Mouse (Mus musculus): ENCODE results near the gene Filip1l. TPM values are rescaled to one million over a fixed set of nuclear protein-coding genes. Genes with fewer than 3 reads are reported as not detected.

Filip1l gene
- total RNA-seq, 4 experiments from 2014 or later: 2.5 to 3.6 (median 3.4) TPM

DNA sequence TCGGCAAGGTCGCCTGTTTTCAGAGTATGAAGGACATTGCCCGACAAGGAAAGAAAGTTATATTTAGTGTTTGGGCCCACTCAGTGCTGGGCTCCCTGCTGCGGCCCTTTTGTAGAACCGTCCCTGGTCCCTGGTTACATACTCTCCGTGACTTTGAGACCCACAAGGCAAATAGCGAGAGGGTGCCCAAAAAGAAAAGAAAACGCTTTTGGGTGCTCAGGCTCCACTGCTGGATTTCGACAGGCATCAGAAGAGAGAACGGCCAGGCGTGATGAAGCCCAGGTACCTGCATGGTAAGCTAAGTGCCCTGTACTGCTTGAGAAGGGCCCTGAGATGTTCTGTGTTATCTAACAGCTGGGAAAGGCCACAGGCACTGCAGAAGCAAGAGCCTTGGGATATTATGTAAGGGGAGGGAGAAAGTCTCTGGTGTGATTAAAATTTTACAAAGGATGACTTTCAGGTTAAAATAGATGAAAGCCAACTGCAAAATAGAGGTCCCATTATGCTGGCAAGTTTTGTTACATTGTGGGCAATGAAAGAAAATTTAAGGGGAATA is 351 bp downstream of the Filip1l start:
- DNase-seq (ENCODE audit: low spot score in 2 of 2): no peak

DNA sequence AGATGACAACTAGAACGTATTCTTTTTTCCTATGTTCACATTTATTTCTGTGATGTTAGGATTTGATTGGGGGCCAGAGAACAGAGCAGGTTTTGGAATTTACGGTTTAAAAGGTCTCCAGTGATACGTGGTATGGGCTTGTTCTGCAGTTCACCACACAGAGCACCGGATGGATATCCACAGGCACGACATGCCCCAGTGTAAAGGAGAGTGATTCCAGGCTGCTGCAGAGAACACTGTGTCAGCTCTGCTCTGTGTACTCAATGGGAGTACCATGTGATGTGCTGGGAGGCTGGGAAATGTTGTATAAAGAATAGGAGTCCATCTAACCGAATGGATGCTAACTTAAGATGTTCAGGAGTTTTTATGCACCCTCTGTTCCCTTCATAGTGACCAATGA is 1.0 kb downstream of the Filip1l start:
- no peak for DNase-seq (ENCODE audit: low spot score in 2 of 2)

DNA sequence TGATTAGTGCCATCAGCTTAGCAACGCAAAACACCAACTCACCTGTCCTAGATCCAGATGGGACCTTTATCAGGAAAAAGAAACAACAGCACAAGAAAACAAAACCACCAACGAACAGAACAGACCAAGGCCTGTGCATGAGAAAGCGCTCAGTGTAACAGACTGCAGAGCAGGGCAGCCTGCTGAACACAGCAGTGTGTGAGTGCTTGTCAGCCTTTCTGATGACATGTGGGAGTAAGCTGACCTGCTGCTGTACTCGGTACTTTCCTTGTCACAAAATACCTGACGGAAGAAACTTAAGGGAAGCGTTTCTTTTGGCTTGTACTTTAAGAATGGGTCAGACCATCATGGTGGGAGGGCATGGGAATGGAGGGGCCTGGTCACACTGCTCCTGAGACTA is 3.6 kb downstream of the Filip1l start:
- no peak for DNase-seq (ENCODE audit: low spot score in 2 of 2)

DNA sequence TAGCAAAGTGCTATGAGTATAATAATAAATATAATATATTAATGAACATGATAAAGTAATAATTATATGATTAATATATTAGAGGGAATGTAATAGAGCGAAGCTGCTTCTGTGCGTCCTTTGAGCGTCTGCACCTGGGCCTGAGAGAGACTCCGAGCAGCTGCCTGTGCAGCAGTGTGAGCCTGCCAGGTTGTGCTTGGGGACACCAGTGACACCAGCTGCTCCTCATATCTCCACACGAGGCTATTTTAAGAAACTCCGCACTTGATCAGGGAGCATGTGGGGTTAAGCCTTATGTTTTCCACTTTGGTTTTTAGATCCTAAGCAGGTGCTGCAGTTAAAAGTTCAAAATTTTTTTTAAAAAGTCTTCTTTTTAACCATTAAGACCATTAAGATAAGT is 4.1 kb downstream of the Filip1l start:
- no peak for DNase-seq (ENCODE audit: low spot score in 2 of 2)

DNA sequence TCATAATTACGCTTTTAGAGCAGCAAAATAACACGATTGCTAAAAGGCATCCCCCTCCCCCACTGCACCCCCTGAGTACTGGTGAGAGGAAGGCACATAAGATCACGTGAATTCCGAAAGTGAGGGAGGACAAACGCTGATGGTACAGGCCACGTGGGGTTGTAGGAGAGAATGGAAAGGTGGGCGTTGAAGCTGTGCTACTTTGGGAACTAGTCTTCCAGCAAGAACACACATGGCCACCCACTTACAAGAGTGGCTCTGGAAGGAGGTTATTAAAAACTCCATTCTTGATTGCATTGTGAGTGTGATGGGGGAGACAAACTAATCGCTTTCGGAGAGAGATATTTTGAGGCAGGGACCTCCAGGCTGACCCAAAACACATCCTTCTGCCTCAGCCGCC is 6.4 kb downstream of the Filip1l start:
- DNase-seq (ENCODE audit: low spot score in 2 of 2): peak; percentile 5 to 81

DNA sequence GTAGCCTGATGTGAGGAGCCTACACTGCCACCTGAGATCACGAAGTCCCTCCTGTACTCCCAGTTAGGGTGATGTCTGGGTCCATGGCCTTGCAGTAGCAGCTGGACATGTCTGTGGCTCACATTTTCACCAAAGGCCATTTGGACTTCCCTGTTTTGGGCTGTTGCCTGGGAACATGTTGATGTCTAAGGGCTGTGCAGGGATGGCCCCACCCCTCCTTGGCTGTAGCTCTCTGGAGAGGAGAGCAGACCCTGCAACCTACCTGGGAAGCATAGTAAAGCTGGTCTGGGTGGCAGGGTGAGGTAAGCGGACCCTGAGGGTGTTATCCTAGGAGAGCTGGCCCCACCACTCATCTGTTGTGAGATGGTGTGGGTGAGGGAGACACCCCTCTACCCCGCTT is 7.9 kb downstream of the Filip1l start:
- DNase-seq (ENCODE audit: low spot score in 2 of 2): no peak

DNA sequence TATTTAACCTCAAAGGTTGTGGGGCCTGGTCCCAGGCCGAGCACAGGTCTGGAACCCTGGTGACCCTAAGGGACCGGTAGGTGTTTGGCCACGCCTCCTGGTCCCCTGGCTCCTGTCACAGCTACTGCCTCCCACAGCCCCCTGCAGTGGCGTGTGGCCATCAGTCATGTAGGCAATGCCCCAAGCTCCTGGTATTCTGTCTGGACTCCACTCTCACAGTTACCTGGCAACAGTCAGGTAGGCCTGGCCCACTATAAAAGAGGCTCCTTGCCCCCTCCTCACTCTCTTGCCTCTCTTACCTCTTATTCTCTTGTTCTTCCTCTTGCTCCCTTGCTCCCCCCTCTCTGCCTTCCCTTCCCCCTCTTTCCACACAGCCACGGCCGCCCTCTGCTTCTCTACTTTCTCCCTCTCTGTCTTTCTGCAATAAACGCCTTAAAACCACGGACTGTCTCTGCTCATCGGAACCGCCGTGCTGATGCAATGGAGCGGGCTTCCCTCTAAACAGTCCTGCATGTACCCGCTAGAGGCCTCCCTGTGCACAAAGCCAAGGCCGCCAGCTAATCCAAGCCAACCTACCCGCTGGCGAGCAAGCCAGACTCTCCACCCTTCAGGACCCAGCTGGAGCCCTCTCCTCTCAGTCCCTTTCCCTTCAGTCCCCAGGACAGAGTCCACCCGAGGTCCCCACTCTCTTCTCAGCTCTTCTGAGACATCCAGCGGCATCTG is 9.9 kb downstream of the Filip1l start:
- DNase-seq (ENCODE audit: low spot score in 2 of 2): peak in 1 of 2 experiments; percentile 36

DNA sequence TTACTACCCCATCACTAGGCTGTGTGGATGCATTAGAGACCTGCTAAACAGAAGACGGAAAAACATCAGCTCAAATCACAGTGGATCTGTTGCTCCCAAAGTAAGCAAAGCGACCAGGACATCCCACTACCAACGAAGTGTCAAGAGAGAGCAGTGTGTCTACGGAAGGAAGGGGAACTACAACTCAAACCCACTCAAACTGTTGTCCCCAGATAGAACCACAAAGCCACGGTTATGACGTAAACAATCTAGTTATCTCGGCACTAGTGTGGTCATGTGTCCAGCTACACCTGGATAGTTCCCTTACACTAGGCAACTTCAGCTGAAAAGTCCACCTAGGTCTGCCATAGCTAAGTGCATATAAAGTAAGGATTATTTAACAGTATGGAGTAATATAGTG is 11.6 kb downstream of the Filip1l start:
- DNase-seq (ENCODE audit: low spot score in 2 of 2): no peak

DNA sequence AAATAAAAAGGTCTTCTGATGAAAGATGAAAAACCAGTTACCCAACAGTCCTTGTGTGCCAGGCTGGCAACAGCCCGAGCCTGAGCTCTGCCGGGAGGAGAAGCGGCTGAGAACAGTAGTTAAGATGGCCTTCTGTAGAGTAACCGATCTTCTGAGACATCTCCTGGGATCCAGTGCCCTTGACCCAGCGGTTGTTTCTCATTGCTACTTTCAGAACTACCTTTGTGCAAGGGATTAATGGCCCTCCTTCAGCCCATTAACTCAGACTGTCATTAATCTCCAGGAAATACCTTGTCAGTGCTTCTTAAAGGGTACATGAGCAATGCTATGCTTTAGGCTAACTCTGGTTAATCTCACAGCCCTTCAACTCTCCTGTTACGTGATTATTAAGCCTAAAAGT is 13.2 kb downstream of the Filip1l start:
- DNase-seq (ENCODE audit: low spot score in 2 of 2): no peak

DNA sequence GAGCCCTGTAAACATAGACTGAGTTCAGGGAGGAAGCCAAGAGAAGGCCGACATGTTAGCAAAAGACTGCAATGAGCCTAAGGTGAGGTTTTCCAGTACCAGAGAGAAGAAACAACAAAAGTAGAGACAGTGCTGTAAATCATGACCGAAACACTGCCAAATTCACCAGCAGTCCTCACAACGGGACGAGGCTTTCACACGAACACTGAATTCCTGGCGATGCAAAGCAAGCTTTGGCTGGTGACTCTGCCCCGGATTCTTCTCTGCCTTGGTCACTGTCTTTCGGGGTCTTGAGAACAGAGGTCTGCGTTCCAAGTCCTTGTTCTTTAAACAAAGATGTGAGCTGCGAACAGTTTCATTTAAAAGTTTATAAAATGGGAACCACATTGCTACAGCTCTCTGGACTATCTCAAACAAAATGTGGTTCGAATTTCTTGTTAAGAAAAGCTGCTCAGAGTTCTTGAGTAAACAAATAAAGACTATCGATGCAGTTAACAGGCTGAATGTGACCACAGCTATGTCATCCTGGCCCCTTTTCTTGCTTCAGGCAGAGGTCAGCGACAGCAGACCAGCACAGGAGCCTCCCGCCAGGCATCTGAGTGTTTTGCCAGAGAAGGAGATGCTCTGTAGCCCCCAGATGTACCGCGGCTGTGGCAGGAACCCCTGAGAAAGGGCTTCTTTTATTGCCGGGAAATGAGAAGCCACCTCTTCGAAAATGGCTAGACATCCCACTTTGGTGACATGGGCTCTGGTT is 14.2 kb downstream of the Filip1l start:
- DNase-seq (ENCODE audit: low spot score in 2 of 2): no peak

DNA sequence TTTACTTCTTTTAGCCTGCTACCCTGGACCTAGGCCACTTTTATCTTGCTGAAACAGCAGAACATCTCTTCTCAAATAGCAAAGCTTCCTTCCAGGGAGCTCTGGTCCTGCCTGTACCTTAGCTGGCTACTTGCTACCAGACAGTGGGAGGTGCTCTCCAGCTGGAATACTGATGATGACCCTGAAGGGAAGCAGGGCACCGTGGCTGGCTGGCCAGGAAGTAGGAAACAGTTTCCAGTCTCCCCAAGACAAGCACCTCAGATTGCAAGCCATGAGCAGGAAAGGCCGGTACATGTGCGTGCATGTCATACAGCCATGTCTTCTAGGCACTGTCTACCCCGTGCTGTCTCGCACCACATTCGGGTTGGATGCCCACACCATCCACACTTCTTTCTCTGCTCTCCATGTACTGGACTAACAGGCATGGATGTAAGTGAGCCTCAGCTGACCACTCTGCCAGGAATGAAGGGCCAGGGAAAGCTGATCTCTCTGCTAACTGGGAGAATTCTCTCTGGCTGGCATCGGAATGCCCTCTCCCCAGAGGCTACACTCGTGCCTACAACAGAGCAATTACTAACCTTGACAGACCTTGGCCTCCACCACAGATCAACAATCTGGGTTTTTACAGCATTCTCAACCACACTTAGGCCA is 17.1 kb downstream of the Filip1l start:
- DNase-seq (ENCODE audit: low spot score in 2 of 2): no peak

DNA sequence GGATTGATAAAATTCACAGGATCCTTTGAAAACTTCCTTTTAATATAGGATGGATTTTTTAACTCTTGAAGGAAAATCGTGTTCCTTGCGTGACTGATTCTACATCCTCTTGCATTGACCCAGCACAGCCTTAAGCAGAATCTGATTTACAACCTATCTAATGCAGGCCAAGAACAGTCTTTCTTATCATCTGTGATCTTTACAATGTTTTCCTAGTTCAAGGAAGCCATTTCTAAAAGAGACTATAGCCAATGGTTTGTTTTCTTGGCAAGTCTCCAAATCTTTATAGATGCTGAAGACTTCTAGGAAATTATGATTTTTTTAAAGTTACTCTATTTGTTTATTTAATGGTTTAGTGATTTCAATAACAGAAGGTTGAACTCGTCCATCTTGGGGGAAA is 19.3 kb downstream of the Filip1l start:
- DNase-seq (ENCODE audit: low spot score in 2 of 2): no peak

DNA sequence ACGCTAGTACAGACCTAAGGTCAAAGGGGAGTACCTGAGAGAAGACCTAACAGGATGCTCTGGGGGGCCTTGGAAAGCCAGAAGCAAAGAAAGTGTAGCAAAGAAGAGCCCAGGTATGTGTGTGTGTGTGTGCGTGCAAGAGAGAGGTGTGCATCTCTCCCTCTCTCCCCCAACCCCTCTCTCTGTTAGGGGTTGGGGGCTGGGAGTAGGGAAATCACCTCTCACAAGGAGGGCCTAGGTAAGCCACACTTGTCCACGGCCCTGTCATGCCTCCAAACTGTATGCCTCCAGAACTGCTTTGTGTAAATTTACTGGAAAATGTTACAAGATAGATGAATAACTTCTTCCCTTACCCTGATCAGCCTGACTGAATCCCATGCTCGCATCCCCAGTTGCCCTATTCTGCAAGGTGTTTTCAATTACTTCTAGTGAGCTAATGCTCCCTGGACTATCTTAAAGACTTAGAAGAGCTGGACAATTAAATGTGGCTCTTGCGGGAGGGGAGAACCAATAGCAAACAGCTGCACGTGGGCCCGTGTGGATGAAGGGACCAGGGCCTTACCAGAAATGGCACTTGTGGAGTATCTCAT is 22.4 kb downstream of the Filip1l start:
- no peak for DNase-seq (ENCODE audit: low spot score in 2 of 2)

DNA sequence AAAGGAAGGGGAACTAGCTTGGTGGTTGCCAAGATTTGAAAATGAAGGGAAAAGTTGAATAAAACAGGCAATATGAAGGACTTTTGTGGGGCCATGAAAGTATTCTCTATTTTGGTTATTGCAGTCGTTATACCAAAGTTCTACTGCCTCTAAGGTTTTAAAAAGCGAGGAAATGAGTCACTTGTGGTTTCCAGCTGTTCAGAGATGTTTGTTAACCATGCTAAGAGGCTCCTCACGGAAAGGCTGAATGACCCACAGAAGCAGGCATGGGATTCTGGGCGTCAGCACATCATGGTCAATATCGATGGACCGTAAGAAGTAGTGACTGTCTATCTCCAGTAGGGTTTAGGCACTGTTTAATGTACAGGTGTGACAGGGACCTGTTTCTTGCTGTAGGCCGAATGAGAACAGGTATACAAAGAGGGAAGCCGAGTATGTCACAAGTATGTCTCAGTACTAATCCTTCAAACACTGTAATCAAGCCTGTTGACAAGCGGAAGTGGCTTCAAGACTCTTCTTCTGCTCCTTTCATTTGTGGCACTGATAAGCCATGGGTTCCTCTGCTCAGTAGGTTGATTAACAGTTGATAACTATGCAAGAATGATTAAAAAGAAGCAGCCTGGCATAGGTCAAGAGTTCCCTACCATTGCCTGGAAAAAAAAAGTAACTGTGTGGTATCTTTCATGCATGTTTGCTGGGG is 25.9 kb downstream of the Filip1l start:
- no peak for DNase-seq (ENCODE audit: low spot score in 2 of 2)

DNA sequence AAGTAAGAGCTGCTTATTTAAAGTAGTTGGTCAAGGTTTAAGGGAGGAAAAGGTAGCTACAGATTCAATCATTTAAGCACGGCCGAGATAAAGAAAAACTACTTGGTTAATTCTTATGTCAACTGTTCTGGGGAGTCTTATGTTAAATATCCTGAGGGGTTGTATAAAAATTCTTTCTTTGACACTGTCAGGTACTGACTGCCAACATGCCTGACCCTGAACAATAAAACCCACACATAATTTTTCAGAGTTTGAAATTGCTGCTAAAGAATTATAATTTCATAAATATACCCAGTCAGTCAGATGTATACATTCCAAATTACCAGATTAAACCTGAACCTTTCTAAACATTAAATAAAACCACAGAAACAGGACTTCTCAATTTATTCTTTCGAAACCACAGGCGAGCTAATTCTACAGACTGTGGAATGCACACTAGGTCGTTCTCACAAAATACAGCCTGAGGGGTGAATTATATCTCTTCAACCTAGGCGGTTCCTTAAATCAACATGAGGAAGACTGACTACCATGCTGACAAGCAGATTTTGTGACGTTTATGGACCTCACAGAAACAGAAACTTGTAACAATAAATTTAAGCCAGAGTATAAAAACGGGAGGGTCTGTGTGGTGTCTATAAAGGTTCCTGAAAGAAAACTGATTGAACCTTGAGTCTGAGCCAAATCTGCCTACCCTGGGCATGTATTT is 30.5 kb downstream of the Filip1l start:
- DNase-seq (ENCODE audit: low spot score in 2 of 2): no peak

DNA sequence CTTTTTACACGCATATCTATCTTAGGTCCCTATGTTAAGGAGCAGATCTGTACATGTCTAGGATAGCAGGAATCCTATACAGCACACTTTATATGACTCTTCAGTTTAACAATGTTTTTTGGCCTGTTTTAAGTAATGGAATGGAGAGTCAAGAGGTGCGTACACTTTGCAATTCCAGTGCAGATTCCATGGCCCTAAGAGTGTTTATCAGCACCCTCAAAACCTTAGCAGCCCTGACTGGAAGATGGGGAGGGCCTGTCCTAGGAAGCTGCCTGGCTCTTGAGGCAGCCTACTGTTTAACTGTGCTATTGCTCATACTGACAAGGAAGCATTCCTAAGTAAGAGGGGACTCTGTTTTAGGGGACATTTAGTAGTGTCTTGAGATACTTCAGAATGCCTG is 31.4 kb downstream of the Filip1l start:
- no peak for DNase-seq (ENCODE audit: low spot score in 2 of 2)

DNA sequence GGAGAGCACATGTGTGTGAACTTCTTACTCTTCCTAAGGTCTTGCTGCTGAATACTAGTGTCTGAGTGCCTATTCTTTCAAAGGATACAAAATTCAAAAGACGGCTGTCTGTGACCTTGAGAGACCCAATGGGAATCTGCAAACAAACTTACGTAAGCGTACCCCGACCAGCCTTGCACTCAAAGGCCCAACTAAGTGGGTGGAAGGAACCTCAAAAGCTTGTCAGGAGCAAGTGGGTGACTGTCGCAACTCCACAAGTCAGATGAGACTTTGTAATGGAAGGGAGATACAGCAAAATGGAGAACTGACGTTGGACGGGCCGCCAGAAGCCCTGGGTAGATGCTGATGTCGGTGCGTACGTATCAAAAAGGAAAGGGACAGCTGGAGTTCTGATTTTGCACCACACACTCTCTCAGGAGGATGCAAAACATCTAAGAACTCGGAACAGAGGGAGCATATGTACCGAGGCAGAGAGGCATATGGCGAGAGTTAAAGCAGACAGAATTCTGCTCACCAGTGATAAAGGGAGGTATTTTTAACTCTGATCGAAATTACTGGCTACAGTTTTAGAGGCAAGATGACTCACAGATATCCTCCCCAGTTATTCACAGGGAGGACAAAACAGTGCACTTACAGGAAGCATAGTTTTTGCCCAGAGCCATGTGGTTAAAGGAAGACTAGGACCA is 36.8 kb downstream of the Filip1l start:
- peak; percentile 18 to 85 for DNase-seq (ENCODE audit: low spot score in 2 of 2)

DNA sequence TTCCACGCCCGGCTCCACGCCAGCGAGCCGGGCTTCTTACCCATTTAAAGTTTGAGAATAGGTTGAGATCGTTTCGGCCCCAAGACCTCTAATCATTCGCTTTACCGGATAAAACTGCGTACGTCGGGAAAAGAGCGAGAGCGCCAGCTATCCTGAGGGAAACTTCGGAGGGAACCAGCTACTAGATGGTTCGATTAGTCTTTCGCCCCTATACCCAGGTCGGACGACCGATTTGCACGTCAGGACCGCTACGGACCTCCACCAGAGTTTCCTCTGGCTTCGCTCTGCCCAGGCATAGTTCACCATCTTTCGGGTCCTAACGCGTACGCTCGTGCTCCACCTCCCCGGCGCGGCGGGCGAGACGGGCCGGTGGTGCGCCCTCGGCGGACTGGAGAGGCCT is 38.3 kb downstream of the Filip1l start:
- DNase-seq (ENCODE audit: low spot score in 2 of 2): peak; percentile 81 to 100

DNA sequence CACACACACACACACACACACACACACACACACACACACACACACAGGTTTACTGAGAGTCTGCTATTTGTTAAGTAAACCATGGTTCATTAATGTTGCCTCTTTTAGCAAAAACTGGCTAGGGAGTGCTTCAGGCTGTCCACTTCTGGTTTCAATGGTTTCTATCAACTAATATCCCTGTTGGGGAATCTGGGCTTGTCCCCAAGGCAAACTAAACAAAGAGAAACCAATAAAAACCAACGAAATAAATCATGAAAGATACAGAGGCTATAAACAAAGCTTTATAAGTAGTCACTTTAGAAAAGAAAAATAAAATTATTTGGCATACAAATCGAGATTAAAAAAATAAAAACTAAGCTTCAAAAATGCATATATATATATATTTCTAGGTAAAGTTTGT is 39.6 kb downstream of the Filip1l start:
- DNase-seq (ENCODE audit: low spot score in 2 of 2): no peak

DNA sequence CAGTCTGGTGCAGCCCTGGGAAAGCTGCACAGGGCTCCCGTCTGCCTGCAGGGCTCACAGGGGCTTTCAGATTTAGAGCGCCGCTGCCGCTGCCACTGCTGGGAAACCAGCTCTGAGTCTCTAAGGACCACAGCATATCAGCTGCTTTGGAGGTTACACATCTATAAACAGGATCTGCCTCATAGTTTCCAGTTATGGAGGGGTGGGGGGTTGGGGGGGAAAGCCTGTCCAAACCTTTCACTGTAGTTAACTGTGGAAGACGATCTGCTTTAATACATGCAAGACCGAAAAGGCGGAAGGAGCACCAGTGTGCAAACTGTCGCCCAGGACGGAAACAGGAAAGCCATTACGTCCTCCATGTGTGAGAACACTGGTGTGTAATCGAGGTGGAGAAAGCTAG is 40.3 kb downstream of the Filip1l start:
- DNase-seq (ENCODE audit: low spot score in 2 of 2): no peak

All from left cerebral cortex, adult 8-10 months (tissue).